Mouse (Mus musculus) frontal cortex, adult 2 months (tissue): Measurements from ENCODE around the gene Prkca. TPM values are rescaled to one million over a fixed set of nuclear protein-coding genes. Genes with fewer than 3 reads are reported as not detected.

Source experiments
- DNase-seq, 2 experiments: peaks; one replicate each; pipeline ENCODE4 v3.0.0; 2022; ENCODE audit warnings: low spot score in 1 of 2; ENCODE audit errors: extremely low spot score in 1 of 2
- polyA plus RNA-seq: library from polyadenylated mRNA; depleted of rRNA; stranded (reverse); fragments of >200 nt; gene quantifications from 2 replicates; pipeline ENCODE4 v1.2.3, GENCODE M21; 2012

The Prkca gene
- polyA plus RNA-seq, 1 experiment, result 80.3 TPM

- DNase-seq, result no peak
These were observed 43.3 kb downstream of the Prkca start for GRCm38 (mm10) chr11:108300443-108300842.

- DNase-seq, result no peak
These were observed 43.8 kb downstream of the Prkca start for GRCm38 (mm10) chr11:108299913-108300312.

- DNase-seq, result no peak
These were observed 45.8 kb downstream of the Prkca start for GRCm38 (mm10) chr11:108297956-108298355.

GRCm38 (mm10) chr11:108295373-108295772 is 48.4 kb downstream of the Prkca start:
- DNase-seq, result no peak

- DNase-seq, result no peak
These were observed 49.4 kb downstream of the Prkca start for GRCm38 (mm10) chr11:108294305-108294813.

GRCm38 (mm10) chr11:108293843-108294242 is 49.9 kb downstream of the Prkca start:
- no peak for DNase-seq

- DNase-seq, result no peak
These were observed 54.5 kb downstream of the Prkca start for GRCm38 (mm10) chr11:108289192-108289591.

- DNase-seq, result no peak
These were observed 56.4 kb downstream of the Prkca start for GRCm38 (mm10) chr11:108287321-108287720.

GRCm38 (mm10) chr11:108285046-108285445 is 58.7 kb downstream of the Prkca start:
- DNase-seq, result no peak

GRCm38 (mm10) chr11:108282850-108283459 is 60.8 kb downstream of the Prkca start:
- DNase-seq, result no peak

- DNase-seq, result no peak
These were observed 63.9 kb downstream of the Prkca start for GRCm38 (mm10) chr11:108279748-108280373.

GRCm38 (mm10) chr11:108277096-108277495 is 66.6 kb downstream of the Prkca start:
- DNase-seq, result no peak

- DNase-seq, result no peak
These were observed 67.6 kb downstream of the Prkca start for GRCm38 (mm10) chr11:108276148-108276547.

- no peak for DNase-seq
These were observed 69.7 kb downstream of the Prkca start for GRCm38 (mm10) chr11:108274046-108274445.

- DNase-seq, result no peak
These were observed 70.2 kb downstream of the Prkca start for GRCm38 (mm10) chr11:108273415-108273965.

- no peak for DNase-seq
These were observed 70.9 kb downstream of the Prkca start for GRCm38 (mm10) chr11:108272601-108273414.

GRCm38 (mm10) chr11:108271305-108271704 is 72.4 kb downstream of the Prkca start:
- DNase-seq, result no peak

- no peak for DNase-seq
These were observed 74.2 kb downstream of the Prkca start for GRCm38 (mm10) chr11:108269516-108269915.

GRCm38 (mm10) chr11:108268421-108269322 is 75.1 kb downstream of the Prkca start:
- DNase-seq, result no peak

- no peak for DNase-seq
These were observed 75.9 kb downstream of the Prkca start for GRCm38 (mm10) chr11:108267825-108268224.
